Mouse (Mus musculus) C2C12 (cell line): ENCODE measurements at regions not wholly inside any gene's neighbourhood (a gene's known extent, or its start where the extent isn't known, plus 50 kb on each side); places are given as distances from the start of the nearest gene placed in this dataset.

Experiments used
- CEBPB ChIP-seq: IDR thresholded peaks from one replicate; pipeline ENCODE4 v1.6.1; 2011; ENCODE audit warnings: low read depth, mild to moderate bottlenecking, control low read depth, moderate library complexity
- CTCF ChIP-seq: IDR thresholded peaks from one replicate; pipeline ENCODE4 v1.5.1; 2011; ENCODE audit not compliant: control insufficient read depth, insufficient read depth, insufficient read length
- MAX ChIP-seq: IDR thresholded peaks from one replicate; pipeline ENCODE4 v1.6.1; 2011; ENCODE audit warnings: mild to moderate bottlenecking, control low read depth

- no peak for TF ChIP-seq CTCF
- TF ChIP-seq MAX, result no peak
- no peak for TF ChIP-seq CEBPB
Observed at GRCm38 (mm10) chr11:111273651-111274050, 207.7 kb downstream of the Kcnj2 start.
